ENCODE assay signal across 7 mouse cellular contexts in genomic region chr12:17440251-17440651, GRCm38 (mm10).
DNase-seq lines count a peak whose midpoint lies in the region; ATAC-seq lines count a peak whose summit lies in the region.

No protein-coding gene starts in this region.

- H3K4me2 ChIP-seq in heart, embryonic 12.5 days = no peak overlapping the region
- H3K4me2 ChIP-seq in intestine, embryonic 16.5 days (ENCODE audit: low read depth, low read length) = no peak overlapping the region

- peak; percentile 42 for DNase-seq in CD4-positive, CD25-positive, alpha-beta regulatory T cell, adult 2 months (ENCODE audit: low read depth, low spot score)
- peak; percentile 73 for DNase-seq in adrenal gland, adult 2 months
- DNase-seq in kidney, postnatal 36 days = peak; percentile 77 to 88
- DNase-seq in spleen, adult 12 weeks (ENCODE audit: low spot score) = no peak
- no peak for DNase-seq in thymus, adult 18-20 months

- H3K36me3 ChIP-seq in heart, embryonic 12.5 days = no peaks in the 10 kb centered on the region
- H3K36me3 ChIP-seq in intestine, embryonic 16.5 days (ENCODE audit: control insufficient read depth, insufficient read depth, low read length) = no peaks in the 10 kb centered on the region

- peak; percentile 69 for ATAC-seq in heart, embryonic 12.5 days (ENCODE audit: insufficient number of reproducible peaks, low FRiP score)
- no peak; the same call in 1 of the 2 replicates for ATAC-seq in intestine, embryonic 16.5 days

- no peak overlapping the region for H3K9ac ChIP-seq in heart, embryonic 12.5 days
- no peak overlapping the region for H3K9ac ChIP-seq in intestine, embryonic 16.5 days (ENCODE audit: low read depth, low read length)

- H3K9me3 ChIP-seq in heart, embryonic 12.5 days (replicated peaks) = no peaks in the 10 kb centered on the region
- H3K9me3 ChIP-seq in intestine, embryonic 16.5 days (ENCODE audit: control insufficient read depth, low read length) = no peaks in the 10 kb centered on the region

- H3K27me3 ChIP-seq in heart, embryonic 12.5 days (replicated peaks) = no peaks in the 10 kb centered on the region
- no peaks in the 10 kb centered on the region for H3K27me3 ChIP-seq in intestine, embryonic 16.5 days (replicated peaks; ENCODE audit: control insufficient read depth, insufficient read depth, low read length)

- H3K27ac ChIP-seq in heart, embryonic 12.5 days (ENCODE audit: poor library complexity, severe bottlenecking) = peak overlapping the region; percentile 32
- no peak overlapping the region for H3K27ac ChIP-seq in intestine, embryonic 16.5 days (ENCODE audit: low read length)

- no peak overlapping the region for H3K4me3 ChIP-seq in heart, embryonic 12.5 days
- no peak overlapping the region for H3K4me3 ChIP-seq in intestine, embryonic 16.5 days (ENCODE audit: low read length)

- peaks cover 12% of the 10 kb centered on the region; the same call in 1 of the 2 replicates for H3K4me1 ChIP-seq in heart, embryonic 12.5 days (replicated peaks)
- H3K4me1 ChIP-seq in intestine, embryonic 16.5 days (ENCODE audit: control insufficient read depth, insufficient read depth, low read length) = peaks cover 3% of the 10 kb centered on the region; the same call in 1 of the 2 replicates

- WGBS in heart, embryonic 12.5 days = 46% methylated on average over 7 of the region's 7 CpGs
- WGBS in intestine, embryonic 16.5 days = 55% methylated on average over 7 of the region's 7 CpGs

Comparison
In these comparisons a context has a peak if more than half of its experiments do, and no peak if none do; other contexts are left out.
1. DNase-seq: peak in CD4-positive, CD25-positive, alpha-beta regulatory T cell, adult 2 months (single experiment), adrenal gland, adult 2 months (single experiment) and kidney, postnatal 36 days (2 of 2); none in spleen, adult 12 weeks (single experiment) and thymus, adult 18-20 months (0 of 2).